Mouse (Mus musculus) intestine, embryonic 16.5 days (tissue): ENCODE results near the gene Nrxn2. TPM values are rescaled to one million over a fixed set of nuclear protein-coding genes. Genes with fewer than 3 reads are reported as not detected.
A peak's percentile ranks its signal among the peaks of the same experiment; 100 is the strongest.

Source experiments
- ATAC-seq: fragments of 200-750 bp; cut with Nextera tagmentation; 2 replicates; pipeline ENCODE4 v1.8.0; 2017; ENCODE audit warnings: moderate TSS enrichment, moderate library complexity
- H3K27ac ChIP-seq: fragments of 300-500 bp; sonication (generic); 2 replicates; pipeline ENCODE4 v1.5.1; 2014; ENCODE audit warnings: mild to moderate bottlenecking, low read length
- H3K27me3 ChIP-seq: fragments of 300-500 bp; sonication (generic); replicated peaks from 2 replicates; pipeline ENCODE4 v1.6.1; 2014; ENCODE audit warnings: low read length, control low read depth, mixed read lengths; ENCODE audit not compliant: control insufficient read depth, insufficient read depth
- H3K36me3 ChIP-seq: fragments of 300-500 bp; sonication (generic); 2 replicates; pipeline ENCODE4 v1.6.1; 2014; ENCODE audit warnings: low read length, control low read depth; ENCODE audit not compliant: control insufficient read depth, insufficient read depth
- H3K4me1 ChIP-seq: fragments of 300-500 bp; sonication (generic); 2 replicates; pipeline ENCODE4 v1.6.1; 2014; ENCODE audit warnings: low read length, control low read depth, mixed read lengths; ENCODE audit not compliant: control insufficient read depth, insufficient read depth
- H3K4me2 ChIP-seq: fragments of 300-500 bp; sonication (generic); 2 replicates; pipeline ENCODE4 v1.6.1; 2014; ENCODE audit warnings: low read depth, low read length, control low read depth
- H3K4me3 ChIP-seq: fragments of 300-500 bp; sonication (generic); 2 replicates; pipeline ENCODE4 v1.5.1; 2014; ENCODE audit warnings: mild to moderate bottlenecking, low read length
- H3K9ac ChIP-seq: fragments of 300-500 bp; sonication (generic); 2 replicates; pipeline ENCODE4 v1.6.1; 2014; ENCODE audit warnings: low read depth, low read length
- H3K9me3 ChIP-seq: fragments of 300-500 bp; sonication (generic); 2 replicates; pipeline ENCODE4 v1.6.1; 2016; ENCODE audit warnings: low read length, control low read depth; ENCODE audit not compliant: control insufficient read depth
- WGBS: fragments of 180-500 bp; shearing (Covaris S2); extraction: QIAGEN DNeasy Blood & Tissue Kit; methylation state at CpG from one replicate; pipeline ENCODE4 v1.1.7; 2014; 5-methylcytosine and 5-hydroxymethylcytosine counted together
- polyA plus RNA-seq: library from polyadenylated mRNA; unstranded; fragments of >200 nt; fragmentation: Nextera tagmentation; extraction: Ambion mirVana; gene quantifications from 2 replicates; pipeline ENCODE4 v1.2.1, GENCODE M21; 2015

Gene Nrxn2
- polyA plus RNA-seq, 1 experiment from 2014 or later = 0.97 TPM

DNA sequence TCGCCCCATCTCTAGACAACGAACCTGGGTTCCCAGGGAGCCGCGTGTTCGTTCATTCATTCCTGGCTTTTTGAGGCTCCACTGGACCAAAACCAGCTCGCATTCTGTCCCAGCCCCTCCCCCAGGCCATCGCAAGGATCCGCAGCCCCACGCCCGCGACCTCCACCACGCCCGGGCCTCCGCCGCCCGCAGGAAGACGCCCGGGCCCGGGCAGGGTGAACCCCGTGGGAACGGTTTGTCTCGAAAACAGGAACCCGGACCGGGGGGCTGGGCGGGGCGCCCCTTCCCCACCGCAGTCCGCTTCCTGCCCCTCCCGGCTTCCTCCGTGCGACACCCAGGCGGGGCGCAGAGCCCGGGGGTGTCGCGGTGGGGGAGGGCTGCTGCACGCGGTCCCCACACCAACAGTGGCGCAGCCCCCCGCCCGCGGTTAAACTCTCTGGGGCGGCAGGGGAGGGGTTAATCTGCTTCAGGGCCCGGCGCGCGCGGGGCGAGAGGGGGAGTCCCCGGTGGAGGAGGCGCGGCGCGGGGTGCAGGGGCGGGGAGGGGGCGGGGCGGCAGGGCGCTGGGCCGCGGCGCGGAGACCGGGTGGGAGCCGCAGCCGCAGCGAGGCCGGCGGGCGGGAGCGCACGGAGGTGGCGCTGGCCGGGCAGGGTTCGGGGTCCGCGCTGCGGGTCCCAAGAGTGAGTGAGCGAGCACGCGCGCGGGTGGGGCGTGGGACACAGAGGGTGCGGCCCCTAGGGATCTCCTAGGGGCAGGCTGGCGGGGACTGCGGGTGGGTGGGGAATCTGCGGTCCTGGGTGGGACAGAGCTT lies 19.0 kb upstream of the Nrxn2 start, which contains the start of gene Rasgrp2:
TSS of gene Rasgrp2 (plus strand) at position 56 of the 811 bp plus-strand sequence.
- whole genome bisulfite sequencing = under 1% methylated on average over 65 of the region's 87 CpGs
- H3K36me3 ChIP-seq = no peaks in the 10 kb centered on the region
- peak within 1 kb of the TSS; percentile 57 for H3K27ac ChIP-seq
- H3K9ac ChIP-seq = peak within 1 kb of the TSS; percentile 72
- H3K27me3 ChIP-seq = peaks cover 25% of the 10 kb centered on the region
- H3K4me2 ChIP-seq = peak within 1 kb of the TSS; percentile 100
- no peaks in the 10 kb centered on the region for H3K9me3 ChIP-seq
- peak within 1 kb of the TSS; percentile 71 for H3K4me3 ChIP-seq
- ATAC-seq = peak; percentile 38; the same call in 1 of the 2 replicates
- H3K4me1 ChIP-seq = peaks cover 28% of the 10 kb centered on the region

GRCm38 (mm10) chr19:6400096-6401086 lies 18.1 kb upstream of the Nrxn2 start:
- peaks cover 25% of the 10 kb centered on the region for H3K27me3 ChIP-seq
- peak overlapping the region; percentile 72 for H3K9ac ChIP-seq
- WGBS = 2% methylated on average over 29 of the region's 29 CpGs
- peak; percentile 1; the same call in 1 of the 2 replicates for ATAC-seq
- peak overlapping the region; percentile 71 for H3K4me3 ChIP-seq
- no peaks in the 10 kb centered on the region for H3K9me3 ChIP-seq
- H3K36me3 ChIP-seq = no peaks in the 10 kb centered on the region
- H3K27ac ChIP-seq = peak overlapping the region; percentile 57; the same call in 1 of the 2 replicates
- peak overlapping the region; percentile 100 for H3K4me2 ChIP-seq
- peaks cover 28% of the 10 kb centered on the region for H3K4me1 ChIP-seq

DNA sequence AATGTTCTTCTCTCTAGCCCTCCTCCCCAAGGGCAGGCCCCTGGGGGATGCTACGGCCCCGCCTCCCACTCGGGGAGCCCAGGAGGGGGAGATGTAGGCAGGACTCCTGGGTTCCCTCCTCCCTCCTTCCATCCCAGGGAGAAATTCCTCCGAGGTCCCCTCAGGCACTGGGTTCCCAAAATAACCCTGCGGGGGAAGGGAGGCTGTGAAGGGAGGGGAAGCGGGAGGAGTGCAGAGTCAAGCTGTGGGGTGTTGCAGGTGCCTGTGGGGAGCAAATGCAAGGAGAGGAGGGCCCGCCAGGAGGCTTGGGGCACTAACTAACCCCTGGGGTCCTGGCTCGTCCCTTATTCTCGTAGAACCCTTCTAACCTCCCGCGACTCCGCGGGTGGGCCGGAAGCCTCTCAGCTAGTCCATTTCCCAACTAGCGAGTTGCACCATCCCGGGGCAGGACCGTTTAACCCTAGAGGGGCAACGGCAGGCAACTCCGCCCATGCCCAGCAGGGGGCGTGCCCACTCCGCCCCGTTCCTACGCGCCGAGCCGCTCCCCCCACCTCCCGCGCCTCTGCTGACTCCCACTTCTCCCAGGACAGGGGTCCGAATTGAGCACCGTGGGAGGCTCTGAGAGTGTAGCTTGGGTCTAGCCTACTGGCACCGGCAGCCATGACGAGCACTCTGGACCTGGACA lies 17.3 kb upstream of the Nrxn2 start:
- H3K9ac ChIP-seq = peak overlapping the region; percentile 52
- 0% methylated on average over 32 of the region's 32 CpGs for WGBS

GRCm38 (mm10) chr19:6401951-6402350 lies 16.6 kb upstream of the Nrxn2 start:
- Histone ChIP-seq H3K27ac (no peak overlapping the region; the same call in 1 of the 2 replicates), H3K9ac (peak overlapping the region; percentile 52), H3K9me3 (no peaks in the 10 kb centered on the region), H3K27me3 (peaks cover 25% of the 10 kb centered on the region), H3K36me3 (no peaks in the 10 kb centered on the region), H3K4me1 (peaks cover 28% of the 10 kb centered on the region), H3K4me3 (peak overlapping the region; percentile 71), H3K4me2 (peak overlapping the region; percentile 100)
- 11% methylated on average over 9 of the region's 9 CpGs for WGBS
- ATAC-seq = no peak

More for the DNA sequence above, 17.3 kb upstream of the Nrxn2 start:
- no peak overlapping the region; the same call in 1 of the 2 replicates for H3K27ac ChIP-seq
- peaks cover 25% of the 10 kb centered on the region for H3K27me3 ChIP-seq
- no peaks in the 10 kb centered on the region for H3K9me3 ChIP-seq
- H3K4me2 ChIP-seq = peak overlapping the region; percentile 100
- peak overlapping the region; percentile 71 for H3K4me3 ChIP-seq
- peaks cover 28% of the 10 kb centered on the region for H3K4me1 ChIP-seq
- no peaks in the 10 kb centered on the region for H3K36me3 ChIP-seq
- peak; percentile 47 for ATAC-seq

GRCm38 (mm10) chr19:6403869-6404268 lies 14.7 kb upstream of the Nrxn2 start:
- WGBS = 85% methylated on average over 10 of the region's 10 CpGs

GRCm38 (mm10) chr19:6405433-6405832 lies 13.1 kb upstream of the Nrxn2 start:
- Histone ChIP-seq H3K9me3 (no peaks in the 10 kb centered on the region), H3K27ac (no peak overlapping the region), H3K9ac (no peak overlapping the region), H3K4me2 (no peak overlapping the region), H3K27me3 (peaks cover 22% of the 10 kb centered on the region), H3K36me3 (no peaks in the 10 kb centered on the region), H3K4me1 (peaks cover 17% of the 10 kb centered on the region), H3K4me3 (no peak overlapping the region)
- no peak for ATAC-seq
- 75% methylated on average over 10 of the region's 10 CpGs for WGBS

More at GRCm38 (mm10) chr19:6403869-6404268, 14.7 kb upstream of the Nrxn2 start:
- Histone ChIP-seq H3K27me3 (peaks cover 25% of the 10 kb centered on the region), H3K4me3 (no peak overlapping the region), H3K9me3 (no peaks in the 10 kb centered on the region), H3K4me1 (peaks cover 27% of the 10 kb centered on the region), H3K4me2 (no peak overlapping the region), H3K36me3 (no peaks in the 10 kb centered on the region), H3K9ac (no peak overlapping the region), H3K27ac (no peak overlapping the region)
- no peak for ATAC-seq

DNA sequence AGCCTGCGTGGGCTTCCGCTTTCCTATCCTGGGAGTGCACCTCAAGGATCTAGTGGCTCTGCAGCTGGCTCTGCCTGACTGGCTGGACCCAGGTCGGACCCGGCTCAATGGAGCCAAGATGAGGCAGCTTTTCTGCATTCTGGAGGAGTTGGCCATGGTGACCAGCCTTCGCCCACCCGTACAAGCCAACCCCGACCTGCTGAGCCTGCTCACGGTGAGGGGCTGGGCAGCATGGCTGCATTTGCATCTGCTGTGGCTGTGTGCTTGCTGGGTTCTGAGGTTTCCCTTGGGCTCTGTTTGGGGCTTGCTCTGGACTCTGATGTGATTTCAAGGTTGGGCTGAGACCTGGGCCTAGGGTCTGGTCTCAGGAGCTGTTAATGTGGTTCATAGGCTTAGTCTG lies 11.4 kb upstream of the Nrxn2 start:
- no peaks in the 10 kb centered on the region for H3K36me3 ChIP-seq
- 0 out of 2 replicates have a peak overlapping the region, but pooled peaks have one; percentile 29 for H3K9ac ChIP-seq
- H3K9me3 ChIP-seq = no peaks in the 10 kb centered on the region
- ATAC-seq = no peak
- H3K4me3 ChIP-seq = no peak overlapping the region
- H3K4me1 ChIP-seq = peaks cover under 1% of the 10 kb centered on the region
- no peak overlapping the region for H3K27ac ChIP-seq
- no peak overlapping the region for H3K4me2 ChIP-seq
- 90% methylated on average over 8 of the region's 8 CpGs for WGBS
- peaks cover 9% of the 10 kb centered on the region; the same call in 1 of the 2 replicates for H3K27me3 ChIP-seq

DNA sequence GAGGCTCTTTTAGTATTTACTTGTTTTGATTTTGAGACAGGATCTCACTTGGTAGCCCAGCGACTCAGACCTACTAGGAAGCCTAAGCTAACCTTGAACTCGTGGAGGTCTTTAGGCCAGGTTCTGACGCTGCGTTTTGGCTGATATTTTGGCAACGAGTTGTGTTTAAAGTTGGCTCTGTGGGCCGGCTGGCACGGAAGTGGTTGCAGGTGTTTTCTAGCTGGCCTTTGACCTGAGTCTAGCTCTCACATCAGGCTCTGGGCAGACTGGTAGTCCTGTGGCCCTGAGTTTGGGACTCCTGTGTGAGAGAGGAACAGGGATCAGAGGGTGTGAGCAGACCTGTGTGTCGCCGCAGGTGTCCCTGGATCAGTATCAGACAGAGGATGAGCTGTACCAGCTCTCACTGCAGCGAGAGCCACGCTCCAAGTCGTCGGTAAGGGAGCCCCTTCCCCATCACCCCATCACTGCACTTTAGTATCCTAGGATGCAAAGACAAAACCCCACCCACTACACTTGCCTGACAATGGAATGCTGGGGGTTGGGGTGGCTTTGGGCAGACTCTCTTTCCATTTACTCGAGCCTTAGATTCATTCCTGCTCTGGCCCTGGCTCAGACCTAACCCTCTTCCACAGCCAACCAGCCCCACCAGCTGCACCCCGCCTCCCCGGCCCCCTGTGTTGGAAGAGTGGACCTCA lies 10.6 kb upstream of the Nrxn2 start:
- no peaks in the 10 kb centered on the region for H3K9me3 ChIP-seq
- peaks cover 1% of the 10 kb centered on the region; the same call in 1 of the 2 replicates for H3K27me3 ChIP-seq
- H3K4me1 ChIP-seq = peaks cover 2% of the 10 kb centered on the region; the same call in 1 of the 2 replicates
- no peaks in the 10 kb centered on the region for H3K36me3 ChIP-seq
- WGBS = 60% methylated on average over 16 of the region's 16 CpGs
- H3K4me2 ChIP-seq = no peak overlapping the region
- no peak overlapping the region for H3K4me3 ChIP-seq
- no peak for ATAC-seq
- no peak overlapping the region for H3K27ac ChIP-seq
- H3K9ac ChIP-seq = no peak overlapping the region
